Mouse (Mus musculus): Measurements from ENCODE around the gene Abhd17a.

Abhd17a gene

GRCm38 (mm10) chr10:80589879-80590854, at the start of gene Abhd17a:
TSS of gene Abhd17a (minus strand) at chr10:80590341.
- peak; percentile 95 for DNase-seq (ENCODE audit: low read depth, low spot score)

GRCm38 (mm10) chr10:80635345-80635744, 45.2 kb upstream of the Abhd17a start:
- DNase-seq (ENCODE audit: low read depth, low spot score), result no peak

- no peak for DNase-seq (ENCODE audit: low read depth, low spot score)
Measured at GRCm38 (mm10) chr10:80628925-80629324, 38.8 kb upstream of the Abhd17a start.

GRCm38 (mm10) chr10:80627685-80628084, 37.5 kb upstream of the Abhd17a start:
- DNase-seq (ENCODE audit: low read depth, low spot score), result no peak

GRCm38 (mm10) chr10:80625764-80626163, 35.6 kb upstream of the Abhd17a start:
- no peak for DNase-seq (ENCODE audit: low read depth, low spot score)

GRCm38 (mm10) chr10:80623457-80624191, 33.5 kb upstream of the Abhd17a start:
- no peak for DNase-seq (ENCODE audit: low read depth, low spot score)

- DNase-seq (ENCODE audit: low read depth, low spot score), result no peak
Measured at GRCm38 (mm10) chr10:80622661-80623456, 32.7 kb upstream of the Abhd17a start, which contains the start of gene Csnk1g2. TSS of gene Csnk1g2 (plus strand) at chr10:80622838.

GRCm38 (mm10) chr10:80621940-80622660, 32.0 kb upstream of the Abhd17a start:
- peak; percentile 100 for DNase-seq (ENCODE audit: low read depth, low spot score)

GRCm38 (mm10) chr10:80621690-80621939, 31.5 kb upstream of the Abhd17a start:
- no peak for DNase-seq (ENCODE audit: low read depth, low spot score)

GRCm38 (mm10) chr10:80620796-80621689, 30.9 kb upstream of the Abhd17a start:
- DNase-seq (ENCODE audit: low read depth, low spot score), result no peak

GRCm38 (mm10) chr10:80620365-80620764, 30.2 kb upstream of the Abhd17a start:
- no peak for DNase-seq (ENCODE audit: low read depth, low spot score)

GRCm38 (mm10) chr10:80619465-80620244, 29.5 kb upstream of the Abhd17a start:
- DNase-seq (ENCODE audit: low read depth, low spot score), result no peak

GRCm38 (mm10) chr10:80618181-80618580, 28.0 kb upstream of the Abhd17a start:
- no peak for DNase-seq (ENCODE audit: low read depth, low spot score)

- DNase-seq (ENCODE audit: low read depth, low spot score), result no peak
Measured at GRCm38 (mm10) chr10:80614351-80614750, 24.2 kb upstream of the Abhd17a start.

- no peak for DNase-seq (ENCODE audit: low read depth, low spot score)
Measured at GRCm38 (mm10) chr10:80613821-80614220, 23.7 kb upstream of the Abhd17a start.

GRCm38 (mm10) chr10:80611905-80612304, 21.8 kb upstream of the Abhd17a start:
- DNase-seq (ENCODE audit: low read depth, low spot score), result no peak

GRCm38 (mm10) chr10:80611024-80611423, 20.9 kb upstream of the Abhd17a start:
- no peak for DNase-seq (ENCODE audit: low read depth, low spot score)

- no peak for DNase-seq (ENCODE audit: low read depth, low spot score)
Measured at GRCm38 (mm10) chr10:80610116-80610785, 20.1 kb upstream of the Abhd17a start.
